Mouse (Mus musculus): Measurements from ENCODE around the gene Gm28043.

Gene Gm28043

GRCm38 (mm10) chr17:29619231-29619630 lies 4.6 kb downstream of the Gm28043 start:
- no peak for ATAC-seq (ENCODE audit: insufficient number of reproducible peaks, low FRiP score, low TSS enrichment)

- ATAC-seq (ENCODE audit: insufficient number of reproducible peaks, low FRiP score, low TSS enrichment), result no peak
Measured at GRCm38 (mm10) chr17:29623488-29623887, 8.8 kb downstream of the Gm28043 start.

DNA sequence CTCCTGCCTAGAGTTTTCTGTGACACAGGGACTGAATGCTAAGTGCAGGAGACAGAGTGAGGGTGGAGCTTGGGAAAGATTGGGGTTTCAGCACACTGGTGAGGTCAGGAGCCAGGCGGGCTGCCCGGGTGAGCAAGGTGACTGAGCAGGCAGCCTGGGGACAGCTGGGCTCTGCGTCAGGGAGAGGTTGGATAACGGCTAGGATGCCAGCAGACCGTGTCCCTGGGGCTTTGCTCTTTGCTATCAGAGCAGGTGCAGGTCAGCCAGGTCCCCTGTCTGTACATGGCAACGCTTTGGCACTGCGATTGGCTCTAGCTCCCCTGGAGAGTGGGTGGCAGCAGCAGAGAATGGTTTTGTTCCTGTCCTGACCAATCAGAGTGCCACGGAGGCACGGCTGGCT lies 12.6 kb downstream of the Gm28043 start:
- ATAC-seq (ENCODE audit: insufficient number of reproducible peaks, low FRiP score, low TSS enrichment), result no peak

DNA sequence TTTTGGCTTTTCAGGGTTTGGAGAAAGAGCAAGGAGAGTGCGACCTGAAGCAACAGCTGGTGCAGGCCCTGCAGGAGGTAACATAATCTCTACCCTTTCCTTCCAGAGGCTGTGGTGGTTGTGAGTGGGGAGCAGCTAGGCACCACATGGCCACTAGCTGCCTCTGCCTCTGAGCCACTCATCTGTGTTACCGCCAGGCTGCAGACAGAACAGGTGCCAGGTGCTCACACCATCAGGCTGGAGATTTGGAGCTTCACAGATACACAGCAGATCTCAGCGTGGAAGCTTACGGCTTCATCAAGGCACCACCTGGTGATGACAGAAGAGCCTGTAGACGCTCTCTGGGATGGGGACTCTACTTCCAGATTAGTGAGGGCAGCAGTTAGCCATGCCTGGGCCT lies 14.3 kb downstream of the Gm28043 start:
- ATAC-seq (ENCODE audit: insufficient number of reproducible peaks, low FRiP score, low TSS enrichment), result no peak

DNA sequence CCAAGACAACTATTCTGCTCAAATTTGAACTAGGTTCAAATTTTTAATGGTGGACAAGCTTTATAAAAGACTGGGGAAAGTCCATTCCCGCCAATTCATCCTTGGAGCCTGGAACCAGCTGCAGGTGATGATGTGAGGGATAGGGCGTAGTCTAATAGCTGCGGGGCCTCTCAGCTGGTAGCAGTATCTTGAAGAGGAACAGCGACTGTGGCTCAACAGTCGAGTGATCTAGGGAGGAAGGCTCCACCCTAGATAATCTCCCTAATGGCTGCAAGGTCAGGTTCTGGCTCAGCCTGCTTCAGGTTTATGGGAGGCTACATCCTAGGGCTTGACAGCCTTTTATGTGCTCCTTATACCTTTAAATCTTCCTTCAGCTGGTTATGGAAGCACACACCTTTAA lies 14.9 kb downstream of the Gm28043 start:
- ATAC-seq (ENCODE audit: insufficient number of reproducible peaks, low FRiP score, low TSS enrichment), result no peak

- no peak for ATAC-seq (ENCODE audit: insufficient number of reproducible peaks, low FRiP score, low TSS enrichment)
Measured at GRCm38 (mm10) chr17:29632312-29632711, 17.6 kb downstream of the Gm28043 start.

- no peak for ATAC-seq (ENCODE audit: insufficient number of reproducible peaks, low FRiP score, low TSS enrichment)
Measured at GRCm38 (mm10) chr17:29635492-29635891, 20.8 kb downstream of the Gm28043 start.

DNA sequence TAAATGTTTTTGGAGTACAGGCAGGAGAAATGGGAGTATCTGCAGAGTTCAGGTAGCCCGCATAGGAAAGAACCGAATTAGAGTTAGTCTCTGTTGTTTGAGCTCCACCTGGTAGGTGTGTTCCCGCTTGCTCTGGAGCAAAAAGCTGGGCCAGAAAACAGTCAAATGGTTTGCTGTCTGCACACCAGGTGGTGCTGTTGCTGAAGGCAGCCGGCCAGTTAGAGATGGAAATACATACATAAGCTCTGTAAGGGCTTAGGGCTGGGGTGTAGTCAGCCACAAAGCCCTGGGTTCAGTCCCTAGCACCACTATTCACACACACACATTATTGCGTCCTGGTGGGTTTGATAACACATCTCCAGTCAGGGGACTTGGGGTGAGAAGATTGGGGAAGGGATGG lies 21.4 kb downstream of the Gm28043 start:
- ATAC-seq (ENCODE audit: insufficient number of reproducible peaks, low FRiP score, low TSS enrichment), result 0 out of 2 replicates have a peak, but pooled peaks have one; percentile 45

GRCm38 (mm10) chr17:29637377-29637776 lies 22.7 kb downstream of the Gm28043 start:
- no peak for ATAC-seq (ENCODE audit: insufficient number of reproducible peaks, low FRiP score, low TSS enrichment)

GRCm38 (mm10) chr17:29637895-29638294 lies 23.2 kb downstream of the Gm28043 start:
- no peak for ATAC-seq (ENCODE audit: insufficient number of reproducible peaks, low FRiP score, low TSS enrichment)

DNA sequence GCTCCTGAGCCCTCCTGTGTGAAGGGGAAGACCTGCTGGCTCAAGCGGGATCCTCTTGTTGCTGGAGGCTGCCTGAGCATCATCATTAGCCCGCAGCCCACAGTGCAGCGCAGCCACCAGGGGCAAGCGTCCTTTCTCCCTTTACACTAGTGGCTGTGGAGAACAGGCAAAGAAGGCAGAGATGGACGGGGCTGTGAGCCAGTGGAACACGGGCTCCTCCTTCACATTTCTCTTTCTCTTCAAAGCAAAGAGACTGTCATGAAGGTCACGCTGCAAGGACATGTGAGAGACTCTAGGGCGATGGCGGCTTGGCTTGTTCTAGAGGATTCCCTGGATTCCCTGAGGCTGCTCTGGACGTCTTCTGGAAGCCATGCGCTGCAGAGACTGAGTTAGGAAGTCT lies 26.3 kb downstream of the Gm28043 start:
- no peak for ATAC-seq (ENCODE audit: insufficient number of reproducible peaks, low FRiP score, low TSS enrichment)

DNA sequence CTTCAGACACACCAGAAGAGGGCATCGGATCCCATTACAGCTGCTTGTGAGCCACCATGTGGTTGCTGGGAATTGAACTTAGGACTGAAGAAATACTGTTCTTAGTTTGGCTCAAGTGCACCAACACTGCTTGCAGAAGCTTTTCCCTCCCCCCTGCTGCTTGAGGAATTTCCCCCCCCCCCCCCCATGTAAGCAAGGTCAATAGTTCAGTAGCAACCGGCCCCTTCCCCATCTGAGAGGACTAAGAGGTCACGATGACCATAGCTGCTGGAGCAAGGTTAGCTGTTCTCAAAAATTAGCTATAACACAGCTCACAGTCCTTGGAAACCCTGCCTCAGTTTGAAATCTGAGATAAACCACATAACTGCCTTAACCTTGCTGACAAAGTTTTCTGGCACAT lies 27.5 kb downstream of the Gm28043 start:
- ATAC-seq (ENCODE audit: insufficient number of reproducible peaks, low FRiP score, low TSS enrichment), result no peak

DNA sequence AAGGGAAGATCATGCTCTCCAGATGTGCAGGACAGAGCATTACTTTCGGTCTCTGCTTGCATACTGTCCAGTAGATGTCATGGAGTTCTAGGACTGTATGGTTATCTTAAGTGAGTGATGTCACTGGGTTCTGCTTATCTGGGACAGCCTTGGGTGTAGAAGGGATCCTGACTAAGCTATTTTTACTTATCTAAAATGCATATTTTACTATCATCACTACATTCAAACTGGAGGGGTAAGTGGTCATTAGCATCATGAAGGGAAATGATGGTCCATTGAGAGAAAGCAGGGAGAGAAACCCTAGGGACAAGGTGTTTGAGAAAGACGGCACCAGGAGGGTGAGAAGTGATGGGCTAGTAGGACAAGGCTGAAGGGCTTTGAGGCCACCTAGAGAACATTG lies 43.6 kb downstream of the Gm28043 start:
- ATAC-seq (ENCODE audit: insufficient number of reproducible peaks, low FRiP score, low TSS enrichment), result no peak

DNA sequence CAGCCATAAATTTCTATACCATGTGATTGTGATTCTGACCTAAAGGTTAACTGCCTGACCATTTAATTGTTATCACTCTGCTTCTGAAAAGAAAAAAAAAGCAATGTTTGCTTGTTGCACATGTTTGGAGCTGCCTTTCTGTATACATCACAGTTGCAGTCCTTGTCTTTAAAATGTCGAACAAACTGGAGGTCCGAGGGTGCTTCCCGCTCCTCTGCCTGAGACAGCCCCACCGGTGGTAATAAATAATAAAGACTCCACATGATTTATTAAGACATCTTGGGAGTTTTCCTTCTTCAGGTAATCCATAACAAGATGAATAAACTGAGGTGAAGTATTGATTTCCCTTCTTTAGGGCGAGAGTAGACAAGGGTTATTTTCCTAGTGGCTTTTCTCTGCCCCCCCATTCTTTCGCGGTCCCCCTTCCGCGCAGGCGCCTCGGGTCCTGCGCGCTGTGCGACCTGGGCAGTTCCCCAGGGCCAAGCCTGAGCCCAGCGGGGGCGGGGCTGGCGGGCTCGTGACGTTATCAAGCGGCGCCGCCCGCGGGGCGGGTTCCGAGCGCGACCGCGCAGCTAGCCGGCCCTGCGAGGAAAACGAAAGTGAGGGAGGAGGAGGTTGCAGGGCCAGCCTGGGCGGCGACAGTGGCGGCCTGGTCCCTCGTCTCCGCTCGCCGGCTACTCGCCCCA lies 45.5 kb downstream of the Gm28043 start, which contains the start of gene Cmtr1:
Gene Cmtr1 (plus strand): TSS at position 520 of the 686 bp plus-strand sequence.
- ATAC-seq (ENCODE audit: insufficient number of reproducible peaks, low FRiP score, low TSS enrichment), result peak; percentile 88

DNA sequence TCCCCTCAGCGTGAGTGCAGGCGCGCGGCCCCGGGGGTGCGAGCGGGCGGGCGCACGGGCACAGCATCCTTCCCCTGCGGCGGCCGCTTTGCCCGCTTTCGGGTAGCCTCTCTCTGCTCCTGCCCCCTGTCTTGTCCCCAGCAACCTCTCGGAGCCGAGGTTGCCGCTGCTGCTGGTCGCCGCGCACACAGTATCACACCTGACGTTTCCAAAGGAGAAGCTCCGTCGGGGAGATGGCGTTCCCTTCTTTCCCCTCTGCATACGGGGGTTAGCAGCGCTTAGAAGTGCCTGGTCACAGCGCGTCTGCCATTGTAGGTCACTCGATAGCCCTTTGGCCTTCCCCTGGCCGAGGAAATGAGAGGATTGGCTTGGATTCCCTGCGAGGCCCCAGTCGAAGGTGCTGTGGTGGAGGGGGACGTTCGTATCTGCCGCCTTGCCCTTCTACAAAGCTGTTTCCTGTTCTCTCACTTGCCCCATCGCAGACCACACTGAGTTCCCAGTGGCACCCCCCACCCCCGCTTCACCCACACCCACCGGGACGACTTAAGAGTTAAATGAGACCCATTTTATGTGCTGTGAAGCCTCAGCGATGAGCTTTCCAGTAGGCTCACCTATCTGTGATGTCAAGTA lies 46.2 kb downstream of the Gm28043 start:
- peak; percentile 67; the same call in 1 of the 2 replicates for ATAC-seq (ENCODE audit: insufficient number of reproducible peaks, low FRiP score, low TSS enrichment)

DNA sequence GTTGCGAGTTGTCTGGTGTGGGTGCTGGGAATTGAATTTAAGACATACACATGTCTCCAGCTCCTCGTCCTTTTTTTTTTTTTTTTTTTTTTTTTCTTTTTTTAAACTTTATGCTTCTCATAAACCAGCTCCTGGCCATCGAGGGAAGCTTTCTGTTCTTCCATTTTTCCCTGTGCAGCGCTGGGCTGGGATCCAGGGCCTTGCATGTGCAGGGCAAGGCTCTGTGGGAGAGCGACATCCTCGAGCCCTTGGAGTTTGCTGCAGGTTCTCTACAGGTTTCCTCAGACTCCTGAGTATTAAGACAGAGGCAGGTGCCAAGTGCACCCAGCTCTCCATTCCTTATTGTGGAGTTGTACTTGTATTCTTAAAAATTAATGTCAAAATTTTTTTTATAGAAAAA lies 47.5 kb downstream of the Gm28043 start:
- no peak for ATAC-seq (ENCODE audit: insufficient number of reproducible peaks, low FRiP score, low TSS enrichment)

DNA sequence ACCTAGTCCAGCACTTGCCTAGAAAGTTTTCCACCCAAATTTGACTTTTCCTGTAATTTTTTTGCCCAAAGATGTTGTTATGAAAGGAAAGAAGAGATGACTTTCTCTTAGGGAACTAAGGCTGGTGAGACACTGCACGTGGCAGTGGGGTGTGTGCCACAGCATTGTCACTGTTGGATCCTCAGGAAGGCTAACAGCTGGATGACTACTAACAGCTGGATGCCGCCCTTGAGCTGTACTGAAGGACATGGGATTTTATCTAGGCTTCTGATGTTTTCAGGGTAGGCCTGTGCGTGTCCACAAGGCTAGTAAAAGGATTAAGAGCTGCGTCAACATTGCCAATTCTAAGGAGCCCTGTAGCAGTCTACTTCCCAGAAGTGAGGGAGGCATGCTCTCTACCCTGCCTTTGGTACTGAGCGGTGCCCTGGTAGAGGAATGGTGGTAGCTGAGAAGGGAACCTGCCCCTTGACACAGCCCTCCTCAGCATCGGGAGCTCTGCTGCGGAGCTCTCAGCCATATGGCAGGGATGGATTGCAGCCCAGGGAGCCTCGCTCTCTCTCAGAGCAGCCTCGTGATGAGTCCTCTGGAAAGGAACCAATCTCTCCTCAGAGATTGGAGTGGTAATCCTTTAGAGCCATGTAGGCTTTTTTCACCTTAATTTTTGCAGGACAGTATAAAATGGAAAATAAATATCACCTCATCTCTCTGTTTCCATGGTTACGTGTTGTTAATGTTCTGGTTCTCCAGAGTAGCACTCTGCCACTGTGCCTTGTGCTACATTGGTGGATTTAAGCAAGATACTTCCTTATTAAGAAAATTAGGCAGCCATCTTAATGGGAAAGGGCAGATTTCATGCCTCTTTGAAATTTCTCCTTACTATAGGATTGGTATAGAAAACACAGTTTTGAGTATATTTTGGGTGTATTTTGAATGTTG lies 53.6 kb downstream of the Gm28043 start:
- peak; percentile 95 for ATAC-seq (ENCODE audit: insufficient number of reproducible peaks, low FRiP score, low TSS enrichment)

DNA sequence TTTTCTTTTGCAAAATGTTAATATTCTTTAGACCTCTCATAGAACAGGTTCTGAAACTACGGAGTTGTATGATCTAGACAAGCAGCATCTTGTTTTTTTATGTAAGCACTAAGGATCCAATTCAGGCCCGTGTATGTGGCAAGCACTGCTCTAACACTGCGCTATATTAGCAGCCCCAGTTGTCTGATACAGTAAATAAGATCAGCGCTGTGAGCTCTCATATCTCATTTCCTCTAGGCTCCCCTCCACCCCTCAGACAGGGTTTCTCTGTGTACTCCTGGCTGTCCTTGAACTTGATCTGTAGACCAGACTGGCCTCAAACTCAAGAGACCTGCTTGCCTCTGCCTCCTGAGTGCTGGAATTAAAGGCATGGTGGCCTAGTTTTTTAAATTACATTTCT lies 54.4 kb downstream of the Gm28043 start:
- no peak for ATAC-seq (ENCODE audit: insufficient number of reproducible peaks, low FRiP score, low TSS enrichment)

GRCm38 (mm10) chr17:29669936-29670335 lies 55.3 kb downstream of the Gm28043 start:
- ATAC-seq (ENCODE audit: insufficient number of reproducible peaks, low FRiP score, low TSS enrichment), result no peak

GRCm38 (mm10) chr17:29671021-29671420 lies 56.3 kb downstream of the Gm28043 start:
- no peak for ATAC-seq (ENCODE audit: insufficient number of reproducible peaks, low FRiP score, low TSS enrichment)

- ATAC-seq (ENCODE audit: insufficient number of reproducible peaks, low FRiP score, low TSS enrichment), result no peak
Measured at GRCm38 (mm10) chr17:29673325-29673724, 58.6 kb downstream of the Gm28043 start.

Data from cerebellum, adult (tissue).